Comparison of ENCODE assay signal across 8 mouse cellular contexts in genomic region chr8:85665146-85665545, GRCm38 (mm10). TPM values are rescaled to one million over a fixed set of nuclear protein-coding genes. Genes with fewer than 3 reads are reported as not detected.
A peak's percentile ranks its signal among the peaks of the same experiment; 100 is the strongest.
DNase-seq lines count a peak whose midpoint lies in the region; ATAC-seq and TF ChIP-seq lines count a peak whose summit lies in the region.

No protein-coding gene starts in this region.

- DNase-seq in heart, postnatal 0 days (ENCODE audit: low spot score): peak; percentile 26
- DNase-seq in heart, adult 9 months (ENCODE audit: low spot score in 2 of 2): no peak
- peak; percentile 8 for DNase-seq in ovary, postnatal 14 days (ENCODE audit: low spot score)
- DNase-seq in ovary, postnatal 10 days (ENCODE audit: low spot score): no peak
- DNase-seq in T-cell, adult 2 months (ENCODE audit: low spot score): peak; percentile 52
- DNase-seq in lung, postnatal 10 days: peak; percentile 46

- no peaks in the 10 kb centered on the region for H3K36me3 ChIP-seq in heart, postnatal 0 days (replicated peaks; ENCODE audit: control insufficient read depth, insufficient read depth, low read length)

- no peak for ATAC-seq in heart, postnatal 0 days (ENCODE audit: insufficient read depth, low read depth)
- ATAC-seq in erythroid progenitor cell, adult 5-6 weeks (replicated peaks; ENCODE audit: low FRiP score, poor library complexity, severe bottlenecking): no peak
- no peak for ATAC-seq in frontal cortex, adult (ENCODE audit: low TSS enrichment)

- peak; percentile 62 for TF ChIP-seq CTCF in heart, postnatal 0 days (IDR thresholded peaks at IDR 0.05; ENCODE audit: low read depth)

- no peak overlapping the region for H3K27ac ChIP-seq in heart, postnatal 0 days (ENCODE audit: low read depth)

- TF ChIP-seq EP300 in heart, postnatal 0 days (IDR thresholded peaks at IDR 0.05; ENCODE audit: low read depth): no peak

- no peaks in the 10 kb centered on the region for H3K9me3 ChIP-seq in heart, postnatal 0 days (replicated peaks; ENCODE audit: control insufficient read depth, low read length)

- no peak overlapping the region for H3K9ac ChIP-seq in heart, postnatal 0 days (replicated peaks; ENCODE audit: low read depth, low read length)

- no peak overlapping the region for H3K4me3 ChIP-seq in heart, postnatal 0 days (ENCODE audit: low read depth, low read length)

- H3K27me3 ChIP-seq in heart, postnatal 0 days (ENCODE audit: control insufficient read depth, insufficient read depth, low read length): no peaks in the 10 kb centered on the region

- no peaks in the 10 kb centered on the region for H3K4me1 ChIP-seq in heart, postnatal 0 days (ENCODE audit: control insufficient read depth, insufficient read depth)

- H3K4me2 ChIP-seq in heart, postnatal 0 days (ENCODE audit: low read depth, low read length): no peak overlapping the region

RNA-seq across cellular contexts. Expression of gene Neto2, which starts 35.6 kb away (rescaled TPM):
- total RNA-seq in heart, postnatal 0 days (2014; rRNA removed; ENCODE audit: low replicate concordance): 4.4 and 5.5 TPM in 2 replicates
- 1.4 and 1.7 TPM in 2 replicates for polyA plus RNA-seq in heart, postnatal 0 days (2015; fragmentation: Nextera tagmentation; extraction: Ambion mirVana)
- 3.8 and 6.1 TPM in 2 replicates for total RNA-seq in erythroid progenitor cell, adult 5-6 weeks (2015; ENCODE audit: low replicate concordance)
- 3.2 and 6.4 TPM in 2 replicates for total RNA-seq in erythroid progenitor cell, adult 5-6 weeks (2017; ENCODE audit: low replicate concordance)

Comparison
In these comparisons a context has a peak if more than half of its experiments do, and no peak if none do; other contexts are left out.
1. DNase-seq: peak in heart, postnatal 0 days (single experiment), ovary, postnatal 14 days (single experiment), T-cell, adult 2 months (single experiment) and lung, postnatal 10 days (single experiment); none in heart, adult 9 months (0 of 2) and ovary, postnatal 10 days (single experiment).